Mouse (Mus musculus) kidney, adult 18-20 months (tissue): ENCODE data around the gene Mreg.

Experiments
- DNase-seq: peaks from one replicate; pipeline ENCODE4 v3.0.0; 2021

Mreg gene

DNA sequence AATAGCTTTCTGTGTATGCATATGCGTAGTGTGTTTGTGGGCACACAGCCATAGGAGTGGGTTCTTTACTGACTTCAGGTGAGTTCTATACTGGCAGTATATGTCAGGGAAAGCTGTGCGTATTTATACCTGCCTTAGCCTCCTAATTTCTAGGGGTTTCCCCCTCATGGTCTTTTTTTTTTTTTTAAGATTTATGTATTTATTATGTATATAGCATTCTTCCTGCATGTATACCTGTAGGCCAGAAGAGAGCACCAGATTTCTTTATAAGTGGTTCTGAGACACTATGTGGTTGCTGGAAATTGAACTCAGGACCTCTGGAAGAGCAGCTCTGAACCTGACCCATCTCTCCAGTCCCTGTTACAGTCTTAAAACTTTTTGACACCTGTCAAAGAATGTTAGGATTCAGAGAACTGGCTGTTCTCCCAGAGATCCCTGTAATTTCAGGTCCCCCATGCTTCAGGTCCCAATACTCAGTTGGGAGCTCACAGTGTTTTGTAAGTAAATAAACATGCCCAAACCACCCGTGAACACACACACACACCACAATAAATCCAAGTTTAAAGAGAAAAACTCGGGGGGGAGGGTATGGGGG lies 14.9 kb upstream of the Mreg start:
- DNase-seq = no peak

DNA sequence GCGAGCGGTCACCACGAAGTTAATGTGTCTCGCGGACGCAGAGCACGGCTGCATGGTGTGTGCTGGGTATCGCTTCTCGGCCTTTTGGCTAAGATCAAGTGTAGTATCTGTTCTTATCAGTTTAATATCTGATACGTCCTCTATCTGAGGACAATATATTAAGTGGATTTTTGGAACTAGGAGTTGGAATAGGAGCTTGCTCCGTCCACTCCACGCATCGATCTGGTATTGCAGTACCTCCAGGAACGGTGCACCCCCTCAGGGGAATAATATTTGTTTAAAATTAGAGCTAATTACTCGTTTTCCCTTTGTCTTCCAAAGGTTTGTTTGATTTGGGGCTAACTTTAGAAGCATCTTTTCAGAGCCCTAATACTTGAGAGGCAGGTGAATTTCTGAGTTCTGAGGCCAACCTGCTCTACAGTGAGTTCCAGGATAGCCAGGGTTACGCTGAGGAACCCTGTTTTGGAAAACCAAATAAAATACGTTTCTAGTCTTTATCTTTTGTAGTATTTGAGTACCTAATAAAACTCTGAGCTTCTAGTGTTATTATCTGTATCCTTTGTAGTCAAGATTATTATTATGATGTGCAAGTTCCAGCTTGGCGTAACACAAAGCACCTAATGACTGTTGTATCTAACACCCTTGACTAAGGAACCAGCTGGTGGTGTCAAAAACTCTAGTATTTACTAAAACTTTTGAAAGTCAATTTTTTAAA lies 14.2 kb upstream of the Mreg start:
- no peak for DNase-seq

DNA sequence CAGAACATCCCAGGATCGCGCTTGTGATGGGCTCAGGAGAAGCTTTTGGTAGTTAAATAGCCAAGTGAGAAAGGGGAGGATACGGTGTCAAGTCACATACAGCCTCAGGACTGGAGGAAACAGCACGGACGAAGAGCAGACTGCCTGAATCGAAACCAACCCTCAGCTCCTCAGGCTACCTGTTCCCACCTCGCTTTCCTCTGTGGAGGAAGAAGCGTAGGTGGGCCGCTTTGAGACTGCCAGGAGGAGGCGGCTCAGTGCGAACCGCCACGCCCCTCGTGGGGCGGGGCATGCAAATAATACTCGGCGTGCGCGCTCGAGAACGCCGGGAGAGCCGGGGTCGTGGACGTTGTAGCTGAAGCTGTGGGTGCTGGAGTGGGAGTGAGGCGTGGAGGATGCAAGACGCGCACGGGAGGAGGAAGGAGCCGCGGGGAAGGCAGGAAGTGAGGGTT lies 13.6 kb upstream of the Mreg start:
- peak; percentile 86 for DNase-seq

DNA sequence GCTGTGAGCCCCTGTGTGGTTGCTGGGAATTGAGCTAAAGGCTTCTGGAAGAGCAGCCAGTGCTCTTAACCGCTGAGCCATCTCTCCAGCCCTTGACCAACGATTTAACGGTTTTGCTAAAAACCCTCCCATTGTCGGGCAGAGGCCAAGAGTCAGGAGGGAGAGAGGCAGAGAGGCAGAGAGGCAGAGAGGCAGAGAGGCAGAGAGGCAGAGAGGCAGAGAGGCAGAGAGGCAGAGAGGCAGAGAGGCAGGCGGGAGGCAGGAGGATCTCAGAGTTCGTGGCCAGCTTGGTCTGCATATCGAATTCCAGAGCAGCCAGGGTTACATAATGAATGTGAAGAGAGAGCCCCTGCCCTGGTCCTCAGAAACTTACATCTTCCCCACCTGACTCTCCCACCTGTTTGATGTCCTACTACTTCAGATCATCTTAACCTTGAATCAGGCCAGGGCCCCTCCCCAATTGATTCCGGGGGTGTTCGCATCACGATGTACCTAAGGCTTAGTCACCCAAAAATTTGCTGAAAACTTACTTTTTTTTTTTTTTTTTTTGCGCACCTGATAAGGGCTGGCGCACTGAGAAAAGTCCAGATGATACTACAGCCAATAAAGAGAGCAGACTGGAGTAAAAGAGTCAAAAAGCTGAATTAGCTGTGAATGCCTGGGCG lies 13.1 kb upstream of the Mreg start:
- DNase-seq = no peak

DNA sequence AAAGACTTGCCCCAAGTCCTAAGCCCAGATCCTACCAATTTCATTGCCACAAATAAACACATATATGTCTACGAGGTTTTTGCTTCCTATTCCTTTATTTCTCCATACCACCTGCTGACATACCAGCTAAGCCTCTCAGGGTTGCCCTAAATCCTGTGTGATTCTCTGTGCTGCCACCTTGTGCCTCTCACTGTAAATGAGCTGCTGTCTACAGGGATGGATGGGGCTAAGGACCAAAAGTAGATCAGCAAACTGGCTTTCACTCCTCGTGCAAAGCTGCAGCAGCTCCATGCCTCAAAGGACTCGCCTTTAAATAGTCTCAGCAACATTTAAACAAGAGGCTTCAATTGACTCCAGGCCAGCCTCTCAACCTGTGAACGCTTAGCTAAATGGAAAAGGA lies 7.9 kb upstream of the Mreg start:
- DNase-seq = no peak

DNA sequence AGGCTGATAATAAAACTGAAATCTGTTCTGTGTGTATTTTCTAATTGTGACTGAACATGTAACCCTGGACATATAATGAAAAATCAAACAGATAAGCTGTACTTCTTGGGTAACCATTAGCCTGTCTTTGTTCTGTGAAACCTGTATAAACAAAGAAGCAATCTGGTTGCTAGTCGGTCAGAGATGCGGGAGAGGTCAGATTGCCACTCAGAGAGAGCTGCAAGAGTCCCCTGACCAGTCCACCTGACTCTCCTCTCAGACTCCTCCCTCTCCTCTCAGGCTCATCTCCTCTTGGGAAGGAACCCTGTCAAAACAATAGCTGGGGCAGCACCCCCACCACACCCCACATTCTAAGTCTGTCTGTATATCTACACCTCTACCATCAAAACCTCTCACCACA lies 7.0 kb upstream of the Mreg start:
- DNase-seq = no peak

DNA sequence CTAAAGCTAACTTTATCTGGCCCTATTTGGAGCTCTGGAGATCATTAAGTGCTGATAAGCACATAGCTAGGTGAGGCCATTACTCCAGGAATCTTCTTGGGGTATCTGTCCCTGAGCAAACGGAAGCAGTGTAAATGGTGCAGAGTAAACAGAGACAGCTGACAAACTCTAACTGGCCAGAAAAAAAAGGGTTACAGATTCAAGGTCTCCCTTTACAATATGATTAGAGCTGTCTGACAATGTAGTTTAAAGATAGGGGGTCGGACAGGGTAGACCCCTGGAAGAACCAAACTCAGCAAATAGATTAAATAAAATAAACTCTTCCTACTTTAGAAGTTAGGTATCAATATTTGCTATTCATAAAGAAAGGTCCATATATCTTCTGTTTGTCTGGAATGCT lies 6.5 kb upstream of the Mreg start:
- DNase-seq = no peak

DNA sequence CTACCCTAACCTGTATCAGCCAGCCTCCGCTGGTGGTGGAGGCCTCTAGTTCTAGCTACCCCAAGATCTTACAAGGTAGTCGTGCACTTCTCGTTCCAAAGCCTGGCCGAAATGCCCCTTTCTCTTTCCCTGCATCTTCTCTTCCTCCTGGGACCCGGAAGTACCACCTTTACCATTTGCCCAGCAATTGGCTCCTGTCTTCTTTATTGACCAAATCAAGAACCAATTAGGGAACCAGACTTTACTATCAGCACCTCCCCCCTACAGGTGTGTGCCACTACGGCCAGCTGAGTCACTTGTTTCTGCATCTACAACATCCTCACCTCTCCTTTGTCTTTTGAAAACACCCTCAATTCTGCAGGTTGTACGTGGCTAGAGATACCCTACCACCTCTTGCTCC lies 4.7 kb upstream of the Mreg start:
- DNase-seq = no peak

DNA sequence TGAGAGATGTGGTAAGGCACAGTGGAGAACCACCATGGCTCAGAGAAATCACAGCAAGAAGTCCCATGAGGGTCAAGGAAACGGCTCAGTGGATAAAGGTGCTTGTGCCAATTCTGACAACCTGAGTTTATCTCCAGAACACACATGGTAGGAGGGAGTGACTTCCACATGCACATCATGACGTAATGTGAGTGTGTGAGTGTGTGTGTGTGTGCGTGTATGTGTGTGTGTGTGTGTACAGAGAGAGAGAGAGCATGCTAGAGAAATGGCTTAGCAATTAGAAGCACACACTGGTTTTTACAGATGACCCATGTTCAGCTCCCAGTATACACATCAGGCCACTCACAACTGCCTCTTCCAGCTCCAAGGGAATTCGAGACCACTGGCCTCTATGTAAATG lies 3.1 kb upstream of the Mreg start:
- no peak for DNase-seq

DNA sequence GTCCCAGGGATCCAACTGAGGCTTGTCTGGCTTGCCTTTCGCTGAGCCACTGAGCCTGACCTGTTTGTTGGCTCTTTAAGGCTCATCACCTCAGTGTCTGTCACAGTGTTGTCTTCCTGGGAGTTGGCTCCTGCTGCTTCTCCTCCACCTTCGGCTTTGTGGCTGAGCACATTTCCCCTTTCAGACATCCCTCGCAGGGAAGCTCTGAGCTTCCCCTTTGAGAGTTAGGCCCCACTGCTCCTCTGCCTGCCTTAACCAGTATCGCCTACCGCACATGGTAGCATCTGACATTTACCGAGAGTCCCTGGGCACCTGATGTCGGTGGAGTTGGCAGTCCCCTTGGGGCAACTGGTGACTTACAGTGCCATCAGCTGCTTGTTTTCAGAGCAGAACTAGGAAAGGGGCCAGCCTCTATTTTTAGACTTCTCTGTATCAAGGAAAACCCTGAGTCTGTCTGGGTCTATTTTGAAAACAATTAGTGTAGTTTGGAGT lies 2.4 kb upstream of the Mreg start:
- no peak for DNase-seq

DNA sequence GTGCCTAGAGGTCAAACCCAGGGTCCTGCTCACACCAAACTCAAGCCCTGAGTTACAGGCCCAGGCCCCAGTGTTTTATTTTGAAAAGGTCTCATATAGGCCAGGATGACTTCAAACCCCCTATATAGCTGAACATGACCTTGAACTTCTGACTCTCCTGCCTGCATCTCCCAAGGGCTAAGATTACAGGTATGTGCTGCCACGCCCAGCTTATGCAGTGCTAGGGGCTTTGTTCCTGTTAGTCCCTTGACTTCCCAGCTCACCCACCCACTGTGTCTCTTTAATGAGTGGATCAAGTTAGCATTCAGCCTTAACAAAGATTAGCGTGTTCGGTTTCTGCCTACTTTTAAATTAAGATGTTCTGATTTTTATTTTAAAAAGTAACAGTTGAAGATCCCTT lies 1.8 kb upstream of the Mreg start:
- DNase-seq = no peak

DNA sequence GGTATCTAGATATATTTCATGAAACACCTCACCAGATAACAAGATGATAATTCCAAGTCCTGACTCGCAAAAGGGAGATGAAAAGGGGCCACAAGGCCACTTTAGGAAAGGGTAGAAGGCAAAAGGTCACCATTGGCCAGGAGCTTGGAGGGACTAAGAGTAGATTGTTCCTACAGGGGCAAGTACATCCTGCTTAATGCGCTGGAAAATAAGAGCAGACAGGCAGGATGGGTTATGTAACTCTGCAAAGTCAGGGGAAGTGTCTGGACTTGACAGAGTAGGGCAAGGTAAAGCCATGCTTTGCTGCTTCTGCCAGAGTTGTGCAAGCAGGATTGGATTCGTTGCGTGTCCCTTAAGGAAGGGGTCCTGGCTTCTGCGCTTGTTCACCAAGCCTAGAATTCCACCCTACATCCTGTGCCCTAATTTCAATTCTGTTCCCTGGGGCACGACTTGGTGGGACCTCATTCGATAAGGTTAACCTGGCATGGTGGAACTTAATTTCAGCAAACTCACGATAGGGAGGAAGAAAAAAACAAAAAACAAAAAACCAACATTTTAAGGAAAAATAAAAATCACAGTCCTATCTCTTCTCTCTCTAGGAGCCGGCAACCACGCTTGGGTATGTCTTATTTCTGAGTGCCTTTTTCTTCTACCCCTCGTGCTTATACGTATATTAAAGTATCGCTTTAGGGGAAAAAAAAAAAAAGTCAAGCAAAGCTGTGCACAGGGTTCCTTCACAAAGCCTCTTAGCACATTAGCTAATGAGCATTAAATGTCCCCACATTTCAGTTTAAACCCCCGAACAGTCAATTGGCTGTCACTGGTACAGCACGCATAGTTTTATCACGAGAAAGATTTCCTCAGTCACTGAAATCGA lies 1.1 kb downstream of the Mreg start:
- DNase-seq = peak; percentile 14

DNA sequence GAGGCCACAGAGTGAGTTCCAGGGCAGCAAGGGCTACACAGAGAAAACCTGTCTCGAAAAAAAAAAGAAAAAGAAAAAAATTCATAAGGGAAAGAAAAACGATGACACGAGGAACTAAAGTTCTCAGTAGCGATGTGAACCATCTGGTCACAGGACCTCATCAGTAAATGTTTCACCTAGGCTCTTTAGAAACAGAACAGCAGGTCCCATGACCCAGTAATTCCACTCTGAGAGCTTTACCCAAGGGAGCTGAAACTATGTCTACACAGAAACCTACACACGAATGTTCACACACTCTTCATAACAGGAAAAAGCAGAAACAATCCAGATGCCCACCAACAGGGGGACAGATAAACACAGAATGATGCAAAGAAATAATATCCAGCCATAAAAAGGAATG lies 4.0 kb downstream of the Mreg start:
- no peak for DNase-seq

DNA sequence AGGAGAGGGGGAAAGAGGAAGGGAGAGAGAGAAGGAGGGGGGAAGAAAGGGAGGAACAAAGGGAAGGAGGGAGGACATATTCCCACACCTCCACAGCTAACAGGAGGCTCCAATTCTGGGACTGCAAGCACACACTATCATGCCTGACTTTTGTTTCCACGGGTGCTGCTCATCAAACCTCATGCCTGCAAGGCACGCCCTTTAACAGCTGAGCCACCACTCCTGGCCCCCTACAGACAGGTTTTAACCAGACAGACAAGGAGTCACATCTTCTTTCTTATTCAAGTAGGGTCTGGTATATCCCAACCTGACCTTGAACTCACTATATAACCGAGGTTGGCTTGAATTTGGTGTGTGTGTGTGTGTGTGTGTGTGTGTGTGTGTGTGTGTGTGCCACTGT lies 7.0 kb downstream of the Mreg start:
- DNase-seq = no peak

DNA sequence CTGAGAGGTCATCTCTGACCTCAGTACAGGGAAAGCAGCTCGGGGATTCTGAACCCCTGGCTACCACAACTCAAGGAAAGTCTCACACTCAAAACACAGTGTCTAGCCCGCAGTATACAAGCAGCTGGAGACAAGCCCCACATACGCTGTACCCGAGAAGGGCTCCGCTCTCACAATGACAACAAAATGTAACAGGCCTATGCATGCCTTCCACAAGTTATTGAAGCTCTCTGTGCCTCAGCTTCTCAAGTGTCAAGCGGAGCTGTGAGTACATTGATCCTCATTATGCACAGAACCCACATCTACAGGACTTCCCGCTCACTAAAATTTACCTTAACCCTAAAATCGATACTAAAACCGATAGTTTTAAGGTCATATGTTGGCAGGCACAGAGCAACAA lies 8.9 kb downstream of the Mreg start:
- no peak for DNase-seq

DNA sequence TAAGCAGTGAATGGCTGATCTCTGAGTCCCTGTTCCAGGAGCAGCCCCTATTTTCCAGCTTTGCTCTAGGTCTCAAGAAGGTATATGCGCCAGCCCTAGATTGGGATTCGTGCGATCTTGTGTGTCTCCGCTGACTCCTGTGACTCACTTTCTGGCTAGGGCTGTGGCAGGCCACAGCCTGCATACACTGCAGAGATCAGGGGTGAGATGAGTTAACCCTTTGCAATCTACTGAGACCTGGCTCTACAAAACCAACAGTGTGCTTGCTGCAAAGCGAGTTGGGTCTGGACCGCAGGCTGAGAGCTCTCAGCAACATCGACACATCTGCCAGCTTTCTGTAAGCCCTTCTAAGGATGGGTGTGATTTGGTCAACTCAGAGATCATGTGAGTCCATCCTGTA lies 9.4 kb downstream of the Mreg start:
- no peak for DNase-seq

DNA sequence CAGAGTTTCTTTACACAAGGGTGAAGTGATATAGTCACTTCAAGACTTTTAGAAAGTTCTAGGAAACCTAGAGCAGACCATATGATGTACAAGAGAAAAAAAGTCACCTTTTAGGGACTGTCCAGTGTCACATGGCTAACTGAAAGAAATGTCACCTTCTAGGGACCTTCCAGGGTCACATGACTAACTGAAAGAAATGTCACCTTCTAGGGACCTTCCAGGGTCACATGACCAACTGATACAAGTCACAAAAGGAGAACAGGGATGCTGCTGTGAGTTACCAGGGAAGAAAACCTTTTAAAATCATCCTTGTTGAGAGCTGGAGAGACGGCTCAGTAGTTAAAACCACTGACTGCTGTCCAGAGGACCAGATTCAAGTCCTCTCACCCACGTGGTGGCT lies 10.0 kb downstream of the Mreg start:
- no peak for DNase-seq

DNA sequence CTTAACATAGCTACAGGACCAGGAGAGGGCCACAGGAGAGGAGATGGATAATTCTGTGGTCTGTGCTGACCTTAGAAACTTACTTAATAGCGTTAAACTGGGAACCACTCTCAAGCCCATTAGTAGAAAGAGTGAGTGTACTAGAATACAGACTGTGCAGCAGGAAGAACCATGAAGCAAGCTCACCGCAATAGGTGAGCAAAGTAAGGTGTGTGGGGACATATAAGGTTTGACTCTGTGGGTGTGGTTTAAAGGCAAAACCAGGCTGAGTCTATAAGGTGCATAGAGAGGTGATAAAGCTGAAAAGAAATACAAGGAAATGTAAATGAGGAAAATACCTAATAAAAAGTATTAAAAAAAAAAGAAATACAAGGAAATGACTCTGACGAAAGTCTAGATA lies 11.0 kb downstream of the Mreg start:
- DNase-seq = no peak

DNA sequence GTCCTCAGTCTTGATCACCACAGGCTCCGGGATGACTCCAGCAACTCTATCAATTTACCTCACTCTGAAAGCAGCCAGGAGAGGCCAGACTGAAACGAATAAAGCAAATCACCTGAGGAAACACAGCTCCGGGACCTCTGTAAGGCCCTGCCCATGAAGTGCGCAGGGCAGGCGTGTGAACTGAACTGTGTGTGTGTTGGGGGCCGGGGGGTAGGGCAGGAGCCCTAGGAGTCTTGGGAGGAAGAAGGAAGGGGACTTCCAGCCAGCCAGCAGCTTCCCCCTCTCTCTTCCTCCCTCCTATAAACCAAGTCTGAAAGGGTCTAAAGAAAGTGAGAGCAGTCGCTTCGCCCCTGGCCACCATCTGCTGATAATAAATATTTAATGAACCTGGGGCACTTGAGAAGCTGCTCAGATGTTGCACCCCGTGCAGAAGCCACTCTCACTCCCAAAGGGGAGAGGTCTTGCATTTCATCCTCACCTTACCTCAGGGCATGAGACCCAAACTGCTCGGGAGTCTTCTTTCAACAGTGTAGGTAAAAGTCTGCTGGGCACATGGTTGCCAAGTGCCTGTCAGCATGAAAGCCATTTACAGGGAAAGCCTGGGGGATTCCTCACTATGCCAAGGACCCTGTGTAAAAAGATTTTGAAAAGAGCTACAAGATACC lies 13.8 kb downstream of the Mreg start:
- no peak for DNase-seq

DNA sequence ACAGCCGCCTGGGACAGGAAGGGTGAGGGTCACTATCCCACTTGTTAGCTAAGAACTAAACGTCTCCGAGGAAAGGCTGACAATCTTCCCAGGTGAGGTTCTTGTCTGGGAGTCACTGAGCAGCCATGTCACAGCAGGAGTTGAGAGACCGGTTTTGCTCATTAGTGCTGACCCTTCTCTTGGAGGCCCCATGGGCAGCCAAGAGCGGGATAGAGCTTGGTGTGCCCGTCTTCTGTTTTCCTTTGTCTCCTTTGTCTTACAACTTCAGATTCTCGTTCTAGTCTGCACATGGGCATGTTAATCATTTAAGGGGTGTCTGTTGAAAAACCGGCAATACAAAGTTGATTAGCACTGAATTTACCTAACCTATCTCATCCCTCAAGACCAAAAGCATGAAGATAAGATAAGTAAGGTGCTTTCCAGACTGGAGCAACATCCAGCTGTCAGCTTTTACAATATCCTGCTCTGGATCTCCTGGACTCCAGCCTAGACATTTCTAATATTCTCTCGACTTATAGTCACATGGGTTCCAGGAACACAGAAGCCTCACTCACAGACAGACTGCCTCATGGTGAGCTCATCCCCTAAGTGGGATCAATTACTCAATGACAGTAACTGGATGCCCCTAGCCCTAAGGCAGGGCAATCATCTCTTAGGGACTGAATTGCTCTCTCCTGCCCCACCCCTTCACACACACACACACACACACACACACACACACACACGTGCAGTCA lies 15.3 kb downstream of the Mreg start:
- no peak for DNase-seq

DNA sequence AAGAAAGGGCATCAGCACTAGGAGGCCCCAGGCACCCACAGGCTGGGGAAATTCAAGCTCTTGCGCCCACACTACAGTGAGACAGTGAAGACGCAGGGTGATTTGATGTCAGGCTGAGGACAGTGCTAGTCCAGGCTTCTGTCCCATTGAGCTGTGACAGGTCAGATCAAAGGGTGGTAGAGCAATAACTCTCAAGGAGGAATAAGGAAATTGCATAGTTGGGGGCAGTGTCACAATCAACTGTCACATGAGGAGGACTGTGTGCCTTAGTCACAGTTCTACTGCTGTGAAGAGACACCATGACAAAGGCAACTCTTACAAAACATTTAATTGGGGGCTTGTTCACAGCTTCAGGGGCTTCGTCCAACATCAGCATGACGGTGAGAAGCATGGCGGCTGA lies 16.0 kb downstream of the Mreg start:
- DNase-seq = no peak

DNA sequence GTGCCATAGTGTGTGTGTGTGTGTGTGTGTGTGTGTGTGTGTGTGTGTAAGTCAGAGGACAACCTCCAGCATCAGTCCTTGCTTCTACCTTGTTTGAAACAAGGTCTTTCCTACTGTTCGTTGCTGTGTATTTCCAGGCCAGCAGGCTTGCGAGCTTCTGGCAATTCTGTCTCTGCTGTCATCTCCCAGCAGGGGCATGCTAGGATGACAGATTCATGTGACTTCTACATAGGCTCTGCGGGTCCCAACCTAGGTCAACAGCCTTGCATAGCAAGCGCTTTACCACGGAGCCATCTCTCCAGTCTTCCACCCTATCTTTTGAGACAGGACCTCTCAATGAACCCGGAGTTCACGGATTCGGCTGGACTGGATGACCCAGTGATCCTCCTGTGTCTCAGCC lies 20.7 kb downstream of the Mreg start:
- no peak for DNase-seq
